Mouse (Mus musculus): ENCODE measurements at regions not wholly inside any gene's neighbourhood (a gene's known extent, or its start where the extent isn't known, plus 50 kb on each side); places are given as distances from the start of the nearest gene placed in this dataset.

DNA sequence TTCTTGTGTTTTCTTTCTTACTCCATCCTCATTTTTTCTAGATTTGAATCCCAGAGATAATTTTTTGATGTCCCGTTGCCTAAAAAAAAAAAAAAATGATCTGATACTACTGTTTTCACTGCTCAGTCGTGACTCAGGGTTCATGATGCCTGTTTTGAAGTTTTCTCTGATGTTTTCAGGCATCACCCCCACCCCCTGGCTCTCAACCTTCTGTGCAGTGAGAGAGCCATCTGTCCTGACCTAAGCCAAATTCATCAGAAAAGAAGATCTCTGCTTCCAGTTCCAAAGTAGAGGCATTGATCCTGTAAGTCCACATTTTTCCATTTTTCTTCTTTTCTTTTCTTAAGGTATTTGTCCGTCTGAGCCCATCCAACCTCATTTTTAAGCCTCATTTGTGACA, 423.3 kb downstream of the Col12a1 start:
- no peak for ATAC-seq (replicated peaks; ENCODE audit: insufficient number of reproducible peaks, low FRiP score, low TSS enrichment)
- 67% methylated on average over 3 of the region's 3 CpGs for WGBS (ENCODE audit: insufficient replicate concordance)
- H3K4me3 ChIP-seq (ENCODE audit: low read depth, low read length) = no peak overlapping the region
- no peaks in the 10 kb centered on the region for H3K4me1 ChIP-seq (ENCODE audit: control insufficient read depth, insufficient read depth, low read length)
- no peak overlapping the region for H3K9ac ChIP-seq (ENCODE audit: low read depth, low read length)
- H3K9me3 ChIP-seq (replicated peaks; ENCODE audit: control insufficient read depth, low read length) = no peaks in the 10 kb centered on the region
- no peak overlapping the region for H3K4me2 ChIP-seq
- H3K36me3 ChIP-seq (ENCODE audit: control insufficient read depth, insufficient read depth, low read length) = no peaks in the 10 kb centered on the region
- no peak overlapping the region for H3K27ac ChIP-seq (ENCODE audit: low read depth, low read length)
- no peaks in the 10 kb centered on the region for H3K27me3 ChIP-seq (ENCODE audit: control insufficient read depth, insufficient read depth, low read length)

DNA sequence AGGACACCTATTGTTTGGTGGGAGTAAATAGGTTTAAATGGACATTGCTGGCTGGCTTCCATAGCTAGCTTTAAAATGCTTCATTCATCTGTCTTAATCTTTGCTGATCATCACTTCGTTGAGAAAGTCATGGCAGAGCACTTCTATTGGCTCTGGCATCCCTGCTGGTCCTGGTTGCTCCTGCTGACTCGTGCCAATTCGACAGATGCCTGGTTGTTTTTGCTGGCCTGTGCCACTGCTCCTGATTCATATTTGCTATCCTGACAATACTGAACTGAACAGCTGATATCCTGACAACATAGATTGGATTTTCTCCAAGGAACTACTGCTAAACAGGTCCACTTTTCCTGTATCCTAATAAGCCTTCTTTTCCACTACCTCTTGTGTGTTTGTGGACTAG, 417.1 kb downstream of the Col12a1 start:
- H3K9ac ChIP-seq (ENCODE audit: low read depth, low read length) = no peak overlapping the region
- no peaks in the 10 kb centered on the region for H3K36me3 ChIP-seq (ENCODE audit: control insufficient read depth, insufficient read depth, low read length)
- H3K4me2 ChIP-seq = no peak overlapping the region
- H3K9me3 ChIP-seq (replicated peaks; ENCODE audit: control insufficient read depth, low read length) = no peaks in the 10 kb centered on the region
- no peaks in the 10 kb centered on the region for H3K4me1 ChIP-seq (ENCODE audit: control insufficient read depth, insufficient read depth, low read length)
- WGBS (ENCODE audit: insufficient replicate concordance) = 71% methylated on average over 3 of the region's 3 CpGs
- H3K27me3 ChIP-seq (ENCODE audit: control insufficient read depth, insufficient read depth, low read length) = no peaks in the 10 kb centered on the region
- H3K27ac ChIP-seq (ENCODE audit: low read depth, low read length) = no peak overlapping the region
- ATAC-seq (replicated peaks; ENCODE audit: insufficient number of reproducible peaks, low FRiP score, low TSS enrichment) = no peak
- H3K4me3 ChIP-seq (ENCODE audit: low read depth, low read length) = no peak overlapping the region

DNA sequence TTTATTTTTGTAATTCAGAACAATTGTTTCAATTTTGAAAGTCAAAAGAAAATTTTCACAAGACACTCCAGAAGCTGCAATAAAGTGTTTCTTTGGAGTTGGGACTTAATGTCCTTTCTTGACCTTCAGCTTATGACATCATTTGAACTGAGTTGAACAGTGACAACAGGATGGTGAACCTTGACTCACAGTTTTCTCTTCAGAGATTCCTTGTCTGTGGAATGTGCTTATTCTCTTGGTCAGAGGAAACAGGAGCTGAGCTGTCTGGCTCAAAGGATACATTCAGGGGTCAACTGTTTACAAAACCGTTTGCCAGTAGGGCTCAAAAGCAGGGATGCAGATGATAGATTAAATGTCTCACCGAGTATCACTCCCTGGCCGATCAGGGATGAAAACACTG, 408.0 kb downstream of the Col12a1 start:
- no peak for ATAC-seq (replicated peaks; ENCODE audit: insufficient number of reproducible peaks, low FRiP score, low TSS enrichment)
- no peak overlapping the region for H3K4me2 ChIP-seq
- H3K9me3 ChIP-seq (replicated peaks; ENCODE audit: control insufficient read depth, low read length) = no peaks in the 10 kb centered on the region
- H3K9ac ChIP-seq (ENCODE audit: low read depth, low read length) = no peak overlapping the region
- no peaks in the 10 kb centered on the region for H3K27me3 ChIP-seq (ENCODE audit: control insufficient read depth, insufficient read depth, low read length)
- no peaks in the 10 kb centered on the region for H3K4me1 ChIP-seq (ENCODE audit: control insufficient read depth, insufficient read depth, low read length)
- H3K27ac ChIP-seq (ENCODE audit: low read depth, low read length) = no peak overlapping the region
- 47% methylated on average over 3 of the region's 3 CpGs for WGBS (ENCODE audit: insufficient replicate concordance)
- no peaks in the 10 kb centered on the region for H3K36me3 ChIP-seq (ENCODE audit: control insufficient read depth, insufficient read depth, low read length)
- H3K4me3 ChIP-seq (ENCODE audit: low read depth, low read length) = no peak overlapping the region

DNA sequence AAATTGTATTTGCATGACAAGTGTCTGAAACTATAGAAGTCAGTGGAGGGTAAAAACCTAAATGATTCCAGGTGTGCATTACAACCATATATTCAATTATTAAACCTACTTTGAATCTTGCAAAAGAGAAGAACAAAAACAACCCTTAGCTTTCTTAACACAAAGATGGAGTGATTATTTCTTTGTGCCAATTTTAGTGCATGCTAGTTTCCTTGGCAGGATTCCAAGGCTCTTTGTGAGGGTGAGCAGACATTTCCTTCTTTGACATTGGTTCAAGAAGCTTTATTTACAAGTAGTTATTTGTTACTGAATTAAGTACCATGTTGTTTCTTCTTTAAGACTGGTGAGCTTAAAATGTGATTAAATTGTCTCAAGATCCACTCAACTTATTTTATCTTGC, 401.2 kb downstream of the Col12a1 start:
- Histone ChIP-seq H3K27me3 (ENCODE audit: control insufficient read depth, insufficient read depth, low read length) (no peaks in the 10 kb centered on the region), H3K4me1 (ENCODE audit: control insufficient read depth, insufficient read depth, low read length) (no peaks in the 10 kb centered on the region), H3K4me3 (ENCODE audit: low read depth, low read length) (no peak overlapping the region), H3K9me3 (replicated peaks; ENCODE audit: control insufficient read depth, low read length) (no peaks in the 10 kb centered on the region), H3K4me2 (no peak overlapping the region), H3K9ac (ENCODE audit: low read depth, low read length) (no peak overlapping the region), H3K27ac (ENCODE audit: low read depth, low read length) (no peak overlapping the region), H3K36me3 (ENCODE audit: control insufficient read depth, insufficient read depth, low read length) (no peaks in the 10 kb centered on the region)
- no peak for ATAC-seq (replicated peaks; ENCODE audit: insufficient number of reproducible peaks, low FRiP score, low TSS enrichment)

DNA sequence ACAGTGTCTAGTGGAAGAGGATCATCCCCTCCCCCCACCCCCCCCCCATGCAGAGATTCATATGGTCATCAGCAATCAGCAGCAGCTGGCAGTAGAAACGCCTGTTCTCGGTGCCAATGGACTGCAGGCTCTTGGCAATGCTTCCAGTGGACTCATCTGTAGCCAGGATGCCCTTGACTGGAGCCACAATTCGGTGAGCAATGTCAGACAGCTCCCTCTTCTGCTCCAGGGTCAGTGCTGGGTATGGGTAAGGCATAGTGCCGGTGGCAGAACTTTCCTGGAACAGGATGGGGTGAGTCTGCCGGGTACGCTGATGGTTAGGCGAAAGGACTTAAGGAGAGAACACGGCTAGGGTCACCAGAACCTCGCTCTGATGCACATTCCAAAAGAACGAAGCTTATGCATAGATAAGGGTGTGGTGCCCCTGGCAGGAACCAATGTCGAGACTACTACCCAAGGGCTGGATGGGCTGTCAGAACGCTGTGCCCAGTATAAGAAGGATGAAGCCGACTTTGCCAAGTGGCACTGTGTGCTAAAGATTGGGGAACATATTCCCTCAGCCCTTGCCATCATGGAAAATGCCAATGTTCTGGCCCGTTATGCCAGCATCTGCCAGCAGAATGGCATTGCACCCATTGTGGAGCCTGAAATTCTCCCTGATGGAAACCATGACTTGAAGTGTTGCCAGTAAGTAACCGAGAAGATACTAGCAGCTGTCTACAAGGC, 372.1 kb downstream of the Col12a1 start:
- WGBS (ENCODE audit: insufficient replicate concordance) = 85% methylated on average over 15 of the region's 15 CpGs
- Histone ChIP-seq H3K4me2 (no peak overlapping the region), H3K9ac (ENCODE audit: low read depth, low read length) (no peak overlapping the region), H3K27me3 (ENCODE audit: control insufficient read depth, insufficient read depth, low read length) (no peaks in the 10 kb centered on the region), H3K27ac (ENCODE audit: low read depth, low read length) (no peak overlapping the region), H3K4me1 (ENCODE audit: control insufficient read depth, insufficient read depth, low read length) (no peaks in the 10 kb centered on the region), H3K4me3 (ENCODE audit: low read depth, low read length) (no peak overlapping the region), H3K9me3 (replicated peaks; ENCODE audit: control insufficient read depth, low read length) (no peaks in the 10 kb centered on the region), H3K36me3 (ENCODE audit: control insufficient read depth, insufficient read depth, low read length) (no peaks in the 10 kb centered on the region)
- ATAC-seq (replicated peaks; ENCODE audit: insufficient number of reproducible peaks, low FRiP score, low TSS enrichment) = no peak

DNA sequence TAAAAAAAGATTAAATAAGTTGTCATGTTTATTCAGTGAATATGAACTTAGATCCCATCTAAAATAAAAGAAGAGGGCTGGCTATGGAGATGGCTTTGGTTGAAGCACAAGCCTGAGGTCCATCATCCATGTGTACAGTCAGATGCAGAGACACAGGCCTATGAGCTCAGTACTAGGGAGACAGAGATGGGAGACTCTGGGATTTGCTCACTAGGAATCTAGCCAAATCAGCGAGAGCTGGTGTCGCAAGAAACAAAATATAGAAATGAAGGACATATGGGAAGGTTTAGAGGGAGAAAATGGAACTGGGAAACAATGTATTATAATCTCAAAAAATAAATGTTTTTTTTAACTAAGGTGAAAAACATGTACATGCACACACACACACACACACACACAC, 326.6 kb downstream of the Col12a1 start:
- no peak overlapping the region for H3K9ac ChIP-seq (ENCODE audit: low read depth, low read length)
- H3K36me3 ChIP-seq (ENCODE audit: control insufficient read depth, insufficient read depth, low read length) = no peaks in the 10 kb centered on the region
- H3K4me1 ChIP-seq (ENCODE audit: control insufficient read depth, insufficient read depth, low read length) = no peaks in the 10 kb centered on the region
- no peak overlapping the region for H3K4me2 ChIP-seq
- H3K9me3 ChIP-seq (replicated peaks; ENCODE audit: control insufficient read depth, low read length) = no peaks in the 10 kb centered on the region
- H3K4me3 ChIP-seq (ENCODE audit: low read depth, low read length) = no peak overlapping the region
- no peak overlapping the region for H3K27ac ChIP-seq (ENCODE audit: low read depth, low read length)
- WGBS (ENCODE audit: insufficient replicate concordance) = 84% methylated on average over 2 of the region's 2 CpGs
- H3K27me3 ChIP-seq (ENCODE audit: control insufficient read depth, insufficient read depth, low read length) = no peaks in the 10 kb centered on the region
- no peak for ATAC-seq (replicated peaks; ENCODE audit: insufficient number of reproducible peaks, low FRiP score, low TSS enrichment)

DNA sequence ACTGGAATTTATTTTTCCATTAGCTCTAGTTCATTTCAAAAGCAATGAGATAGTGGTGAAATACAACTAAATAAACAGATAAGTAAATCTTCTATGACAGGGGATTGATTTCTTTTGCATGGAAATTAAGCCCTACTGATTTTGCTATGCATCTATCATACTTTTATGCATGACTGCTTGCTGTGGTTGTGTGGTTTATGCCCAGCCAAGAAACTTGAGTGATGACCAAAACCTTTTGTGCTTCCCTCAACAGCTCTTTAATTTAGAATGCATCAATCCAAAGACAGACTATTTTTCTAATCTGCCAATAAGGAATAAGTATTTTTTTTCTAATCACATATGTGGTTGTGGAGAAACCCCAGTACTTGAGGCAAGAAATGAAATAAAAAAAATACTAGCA, 303.6 kb downstream of the Col12a1 start:
- Histone ChIP-seq H3K36me3 (ENCODE audit: control insufficient read depth, insufficient read depth, low read length) (no peaks in the 10 kb centered on the region), H3K4me3 (ENCODE audit: low read depth, low read length) (no peak overlapping the region), H3K9me3 (replicated peaks; ENCODE audit: control insufficient read depth, low read length) (no peaks in the 10 kb centered on the region), H3K4me2 (no peak overlapping the region), H3K27me3 (ENCODE audit: control insufficient read depth, insufficient read depth, low read length) (no peaks in the 10 kb centered on the region), H3K4me1 (ENCODE audit: control insufficient read depth, insufficient read depth, low read length) (no peaks in the 10 kb centered on the region), H3K27ac (ENCODE audit: low read depth, low read length) (no peak overlapping the region), H3K9ac (ENCODE audit: low read depth, low read length) (no peak overlapping the region)
- ATAC-seq (replicated peaks; ENCODE audit: insufficient number of reproducible peaks, low FRiP score, low TSS enrichment) = no peak

DNA sequence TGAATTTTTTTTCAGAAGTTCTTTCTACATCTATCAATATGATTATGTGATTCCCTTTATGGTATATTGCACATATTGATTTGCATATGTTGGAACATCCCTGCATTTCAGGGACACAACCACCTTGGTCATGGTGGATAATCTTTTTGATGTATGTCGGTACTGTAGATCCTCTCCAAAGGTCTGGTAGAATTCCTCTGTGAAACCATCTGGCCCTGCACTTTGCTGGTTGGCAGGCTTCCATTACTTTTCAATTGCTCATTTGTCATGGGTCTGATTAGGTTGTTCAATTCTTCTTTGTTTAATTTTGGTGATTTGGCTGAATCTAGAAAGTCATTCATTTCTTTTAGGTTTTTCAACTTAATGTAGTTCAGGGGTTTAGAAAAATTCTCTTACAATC, 288.2 kb downstream of the Col12a1 start:
- Histone ChIP-seq H3K9me3 (replicated peaks; ENCODE audit: control insufficient read depth, low read length) (no peaks in the 10 kb centered on the region), H3K4me3 (ENCODE audit: low read depth, low read length) (no peak overlapping the region), H3K36me3 (ENCODE audit: control insufficient read depth, insufficient read depth, low read length) (no peaks in the 10 kb centered on the region), H3K9ac (ENCODE audit: low read depth, low read length) (no peak overlapping the region), H3K27me3 (ENCODE audit: control insufficient read depth, insufficient read depth, low read length) (no peaks in the 10 kb centered on the region), H3K4me2 (no peak overlapping the region), H3K4me1 (ENCODE audit: control insufficient read depth, insufficient read depth, low read length) (no peaks in the 10 kb centered on the region), H3K27ac (ENCODE audit: low read depth, low read length) (no peak overlapping the region)
- ATAC-seq (replicated peaks; ENCODE audit: insufficient number of reproducible peaks, low FRiP score, low TSS enrichment) = no peak
- WGBS (ENCODE audit: insufficient replicate concordance) = 74% methylated on average over 1 of the region's 1 CpGs

DNA sequence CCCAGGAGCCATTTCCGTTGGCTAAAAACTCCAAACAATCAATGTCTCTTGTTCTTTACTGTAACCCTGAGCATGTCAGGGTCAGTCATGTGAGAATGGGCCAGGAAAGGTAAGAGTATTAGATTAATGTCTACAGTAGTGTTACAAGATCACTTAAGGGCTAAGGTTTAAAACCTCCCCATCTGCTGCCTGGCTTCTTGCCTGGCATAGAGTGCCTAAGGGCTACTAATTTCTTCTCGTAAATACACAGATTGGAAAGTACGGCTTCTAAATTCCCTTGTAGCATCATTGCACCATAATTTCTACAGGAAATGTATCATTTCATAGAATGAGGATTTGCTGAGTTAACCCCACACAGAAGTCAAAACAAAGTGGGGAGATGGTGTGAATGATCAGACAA, 281.0 kb downstream of the Col12a1 start:
- Histone ChIP-seq H3K9me3 (replicated peaks; ENCODE audit: control insufficient read depth, low read length) (no peaks in the 10 kb centered on the region), H3K4me3 (ENCODE audit: low read depth, low read length) (no peak overlapping the region), H3K36me3 (ENCODE audit: control insufficient read depth, insufficient read depth, low read length) (no peaks in the 10 kb centered on the region), H3K27me3 (ENCODE audit: control insufficient read depth, insufficient read depth, low read length) (no peaks in the 10 kb centered on the region), H3K9ac (ENCODE audit: low read depth, low read length) (no peak overlapping the region), H3K4me2 (no peak overlapping the region), H3K4me1 (ENCODE audit: control insufficient read depth, insufficient read depth, low read length) (no peaks in the 10 kb centered on the region), H3K27ac (ENCODE audit: low read depth, low read length) (no peak overlapping the region)
- ATAC-seq (replicated peaks; ENCODE audit: insufficient number of reproducible peaks, low FRiP score, low TSS enrichment) = no peak
- WGBS (ENCODE audit: insufficient replicate concordance) = 86% methylated on average over 3 of the region's 3 CpGs

All from heart, embryonic 11.5 days (tissue).